Mouse (Mus musculus) limb, embryonic 14.5 days (tissue): Measurements from ENCODE around the gene Ubald2. TPM values are rescaled to one million over a fixed set of nuclear protein-coding genes. Genes with fewer than 3 reads are reported as not detected.

Experiments
- ATAC-seq: fragments of 200-750 bp; cut with Nextera tagmentation; 2 replicates; pipeline ENCODE4 v1.8.0; 2017; ENCODE audit warnings: low read depth, moderate number of reproducible peaks, moderate TSS enrichment; ENCODE audit not compliant: low FRiP score
- DNase-seq: peaks from one replicate; pipeline ENCODE4 v3.0.0-alpha.2; 2015; ENCODE audit warnings: low spot score
- H3K27ac ChIP-seq: fragments of 300-500 bp; sonication (generic); replicated peaks from 2 replicates; pipeline ENCODE4 v1.5.1; 2014; ENCODE audit warnings: low read depth, mild to moderate bottlenecking, low read length, moderate library complexity, mixed read lengths
- H3K27me3 ChIP-seq: fragments of 300-500 bp; sonication (generic); 2 replicates; pipeline ENCODE4 v1.6.1; 2014; ENCODE audit warnings: low read length, mixed read lengths; ENCODE audit not compliant: control insufficient read depth, insufficient read depth
- H3K36me3 ChIP-seq: fragments of 300-500 bp; sonication (generic); 2 replicates; pipeline ENCODE4 v1.6.1; 2014; ENCODE audit warnings: mild to moderate bottlenecking, low read length, moderate library complexity, mixed read lengths; ENCODE audit not compliant: control insufficient read depth, insufficient read depth
- H3K4me1 ChIP-seq: fragments of 300-500 bp; sonication (generic); 2 replicates; pipeline ENCODE4 v1.6.1; 2014; ENCODE audit warnings: antibody characterized with exemption, low read length, mixed read lengths; ENCODE audit not compliant: control insufficient read depth, insufficient read depth
- H3K4me2 ChIP-seq: fragments of 300-500 bp; sonication (generic); replicated peaks from 2 replicates; pipeline ENCODE4 v1.6.1; 2014; ENCODE audit warnings: low read depth, mild to moderate bottlenecking, low read length, moderate library complexity; ENCODE audit not compliant: severe bottlenecking
- H3K4me3 ChIP-seq: fragments of 300-500 bp; sonication (generic); replicated peaks from 2 replicates; pipeline ENCODE4 v1.5.1; 2014; ENCODE audit warnings: low read length
- H3K9ac ChIP-seq: fragments of 300-500 bp; sonication (generic); 2 replicates; pipeline ENCODE4 v1.6.1; 2014; ENCODE audit warnings: mild to moderate bottlenecking, low read depth, low read length, moderate library complexity; ENCODE audit not compliant: severe bottlenecking
- H3K9me3 ChIP-seq: fragments of 300-500 bp; sonication (generic); 2 replicates; pipeline ENCODE4 v1.6.1; 2016; ENCODE audit warnings: low read length; ENCODE audit not compliant: control insufficient read depth
- POLR2A ChIP-seq: fragments of 200-500 bp; IDR thresholded peaks from 2 replicates; pipeline ENCODE4 v1.8.0; 2012; ENCODE audit warnings: inconsistent platforms, mild to moderate bottlenecking, moderate library complexity, borderline replicate concordance; ENCODE audit not compliant: insufficient read depth, insufficient read length; ENCODE audit errors: extremely low read depth
- whole genome bisulfite sequencing: fragments of 180-500 bp; shearing (Covaris S2); extraction: QIAGEN DNeasy Blood & Tissue Kit; methylation state at CpG from one replicate; pipeline ENCODE4 v1.1.7; 2014; 5-methylcytosine and 5-hydroxymethylcytosine counted together
- polyA plus RNA-seq, 2 experiments: library from polyadenylated mRNA; depleted of rRNA in 1 of 2; stranded (reverse) in 1 of 2; unstranded in 1 of 2; fragments of >200 nt; fragmentation: Nextera tagmentation in 1 of 2; extraction: Ambion mirVana in 1 of 2; gene quantifications; 2 replicates each; pipeline versions ENCODE4 v1.2.1 to v1.2.3; 2012 to 2014

Ubald2 gene
- polyA plus RNA-seq, 2 experiments: 46.2 to 131 TPM

DNA sequence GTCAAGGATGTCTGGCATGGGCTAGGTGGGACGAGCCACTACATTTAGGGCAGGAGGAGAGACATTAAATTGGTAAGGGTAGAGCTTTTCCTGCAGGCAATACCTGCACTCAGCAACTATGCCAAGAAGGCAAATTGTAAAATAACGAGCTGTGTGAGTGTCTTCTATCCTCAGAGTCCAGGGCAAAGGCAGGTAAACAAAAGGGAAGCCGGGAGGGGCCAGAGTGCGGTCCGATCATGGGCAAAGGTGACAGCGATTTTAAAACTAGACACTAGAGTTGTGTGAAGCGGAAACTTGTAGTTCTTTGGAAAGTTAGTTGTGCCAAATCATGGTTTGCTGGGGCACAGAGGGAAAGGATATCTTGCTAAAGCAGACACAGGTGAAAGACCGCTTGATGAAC lies 50.4 kb downstream of the Ubald2 start:
- no peak overlapping the region for H3K4me2 ChIP-seq
- WGBS: 92% methylated on average over 8 of the region's 8 CpGs
- peaks cover 6% of the 10 kb centered on the region; the same call in 1 of the 2 replicates for H3K4me1 ChIP-seq
- H3K9me3 ChIP-seq: no peaks in the 10 kb centered on the region
- no peak for TF ChIP-seq POLR2A
- peaks cover 80% of the 10 kb centered on the region for H3K36me3 ChIP-seq
- H3K27me3 ChIP-seq: no peaks in the 10 kb centered on the region
- ATAC-seq (no peak), DNase-seq (no peak)
- H3K4me3 ChIP-seq: no peak overlapping the region
- H3K27ac ChIP-seq: no peak overlapping the region
- no peak overlapping the region for H3K9ac ChIP-seq

DNA sequence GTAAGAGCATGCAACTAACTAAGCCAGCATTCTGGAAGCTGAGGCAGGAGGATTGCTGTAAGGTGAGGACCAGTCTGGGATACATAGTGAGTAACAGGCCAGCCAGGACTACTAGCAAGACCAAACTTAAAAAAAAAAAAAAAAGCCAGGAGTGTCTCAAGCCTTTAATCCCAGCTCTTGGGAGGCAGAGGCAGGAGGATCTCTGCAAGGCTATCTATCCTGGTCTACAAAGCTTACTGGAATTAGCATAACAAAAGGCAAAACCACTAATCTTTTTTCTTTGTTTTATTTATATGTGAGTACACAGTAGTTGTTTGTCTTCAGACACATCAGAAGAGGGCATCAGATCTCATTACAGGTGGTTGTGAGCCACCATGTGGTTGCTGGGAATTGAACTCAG lies 54.3 kb downstream of the Ubald2 start:
- no peak overlapping the region for H3K4me2 ChIP-seq
- TF ChIP-seq POLR2A: no peak
- peaks cover 42% of the 10 kb centered on the region for H3K36me3 ChIP-seq

More for the DNA sequence above, 54.3 kb downstream of the Ubald2 start:
- Histone ChIP-seq H3K9ac (no peak overlapping the region), H3K9me3 (no peaks in the 10 kb centered on the region), H3K27me3 (no peaks in the 10 kb centered on the region), H3K27ac (no peak overlapping the region), H3K4me1 (peaks cover 10% of the 10 kb centered on the region), H3K4me3 (no peak overlapping the region)
- no peak for ATAC-seq
- no peak for DNase-seq

Other genes with a start within 250 kb of the Ubald2 start
- gene Ten1, start 235.2 kb upstream of the Ubald2 start, polyA plus RNA-seq (2012; rRNA removed): 44.2 and 50.0 TPM in 2 replicates
- gene Ten1, start 235.2 kb upstream of the Ubald2 start, polyA plus RNA-seq (2014; fragmentation: Nextera tagmentation; extraction: Ambion mirVana): 67.4 and 70.5 TPM in 2 replicates
- gene Acox1, start 235.0 kb upstream of the Ubald2 start, polyA plus RNA-seq (2012; rRNA removed): 38.1 and 42.9 TPM in 2 replicates
- 26.3 and 30.1 TPM in 2 replicates for gene Acox1, start 235.0 kb upstream of the Ubald2 start, polyA plus RNA-seq (2014; fragmentation: Nextera tagmentation; extraction: Ambion mirVana)
- 6.0 and 8.2 TPM in 2 replicates for gene Evpl, start 196.0 kb upstream of the Ubald2 start, polyA plus RNA-seq (2012; rRNA removed)
- gene Evpl, start 196.0 kb upstream of the Ubald2 start, polyA plus RNA-seq (2014; fragmentation: Nextera tagmentation; extraction: Ambion mirVana): 17.0 and 21.8 TPM in 2 replicates
- 106 and 111 TPM in 2 replicates for gene Srp68, start 159.9 kb upstream of the Ubald2 start, polyA plus RNA-seq (2012; rRNA removed)
- gene Srp68, start 159.9 kb upstream of the Ubald2 start, polyA plus RNA-seq (2014; fragmentation: Nextera tagmentation; extraction: Ambion mirVana): 94.9 and 103 TPM in 2 replicates
- gene Galr2, start 153.2 kb upstream of the Ubald2 start, polyA plus RNA-seq (2012; rRNA removed): 0.24 and 0.59 TPM in 2 replicates
- 0.33 and 0.37 TPM in 2 replicates for gene Galr2, start 153.2 kb upstream of the Ubald2 start, polyA plus RNA-seq (2014; fragmentation: Nextera tagmentation; extraction: Ambion mirVana)
- 57.7 and 66.7 TPM in 2 replicates for gene Exoc7, start 126.9 kb upstream of the Ubald2 start, polyA plus RNA-seq (2012; rRNA removed)
- 72.0 and 72.7 TPM in 2 replicates for gene Exoc7, start 126.9 kb upstream of the Ubald2 start, polyA plus RNA-seq (2014; fragmentation: Nextera tagmentation; extraction: Ambion mirVana)
- gene Foxj1, start 98.7 kb upstream of the Ubald2 start, polyA plus RNA-seq (2012; rRNA removed): 0.85 and 0.88 TPM in 2 replicates
- gene Foxj1, start 98.7 kb upstream of the Ubald2 start, polyA plus RNA-seq (2014; fragmentation: Nextera tagmentation; extraction: Ambion mirVana): 0.14 TPM in 1 of 2 replicates, not detected in the other
- gene Rnf157, start 21.1 kb upstream of the Ubald2 start, polyA plus RNA-seq (2012; rRNA removed): 20.1 and 23.2 TPM in 2 replicates
- 17.3 and 19.7 TPM in 2 replicates for gene Rnf157, start 21.1 kb upstream of the Ubald2 start, polyA plus RNA-seq (2014; fragmentation: Nextera tagmentation; extraction: Ambion mirVana)
- 0.09 and 0.33 TPM in 2 replicates for gene Qrich2, start 32.1 kb downstream of the Ubald2 start, polyA plus RNA-seq (2012; rRNA removed)
- gene Qrich2, start 32.1 kb downstream of the Ubald2 start, polyA plus RNA-seq (2014; fragmentation: Nextera tagmentation; extraction: Ambion mirVana): 0.17 and 0.36 TPM in 2 replicates
- 134 and 144 TPM in 2 replicates for gene Prpsap1, start 60.1 kb downstream of the Ubald2 start, polyA plus RNA-seq (2012; rRNA removed)
- 148 and 157 TPM in 2 replicates for gene Prpsap1, start 60.1 kb downstream of the Ubald2 start, polyA plus RNA-seq (2014; fragmentation: Nextera tagmentation; extraction: Ambion mirVana)
- gene Sphk1, start 96.8 kb downstream of the Ubald2 start, polyA plus RNA-seq (2012; rRNA removed): 3.8 and 4.7 TPM in 2 replicates
- 3.2 and 3.4 TPM in 2 replicates for gene Sphk1, start 96.8 kb downstream of the Ubald2 start, polyA plus RNA-seq (2014; fragmentation: Nextera tagmentation; extraction: Ambion mirVana)
- gene Ube2o, start 147.4 kb downstream of the Ubald2 start, polyA plus RNA-seq (2012; rRNA removed): 29.7 and 33.4 TPM in 2 replicates
- gene Ube2o, start 147.4 kb downstream of the Ubald2 start, polyA plus RNA-seq (2014; fragmentation: Nextera tagmentation; extraction: Ambion mirVana): 18.7 and 25.5 TPM in 2 replicates
- 0.13 and 0.17 TPM in 2 replicates for gene Aanat, start 152.3 kb downstream of the Ubald2 start, polyA plus RNA-seq (2012; rRNA removed)
- not detected in 2 replicates for gene Aanat, start 152.3 kb downstream of the Ubald2 start, polyA plus RNA-seq (2014; fragmentation: Nextera tagmentation; extraction: Ambion mirVana)
- gene Rhbdf2, start 192.9 kb downstream of the Ubald2 start, polyA plus RNA-seq (2012; rRNA removed): 11.4 and 15.0 TPM in 2 replicates
- 5.0 and 5.5 TPM in 2 replicates for gene Rhbdf2, start 192.9 kb downstream of the Ubald2 start, polyA plus RNA-seq (2014; fragmentation: Nextera tagmentation; extraction: Ambion mirVana)
- 0.38 and 0.85 TPM in 2 replicates for gene Prcd, start 219.4 kb downstream of the Ubald2 start, polyA plus RNA-seq (2012; rRNA removed)
- 1.2 and 1.4 TPM in 2 replicates for gene Prcd, start 219.4 kb downstream of the Ubald2 start, polyA plus RNA-seq (2014; fragmentation: Nextera tagmentation; extraction: Ambion mirVana)
- 12.1 and 12.3 TPM in 2 replicates for gene Cygb, start 220.2 kb downstream of the Ubald2 start, polyA plus RNA-seq (2012; rRNA removed)
- gene Cygb, start 220.2 kb downstream of the Ubald2 start, polyA plus RNA-seq (2014; fragmentation: Nextera tagmentation; extraction: Ambion mirVana): 11.7 and 13.4 TPM in 2 replicates